Mouse (Mus musculus): Measurements from ENCODE around the gene Slc52a3. TPM values are rescaled to one million over a fixed set of nuclear protein-coding genes. Genes with fewer than 3 reads are reported as not detected.

The Slc52a3 gene
- polyA plus RNA-seq (2015; fragmentation: Nextera tagmentation; extraction: Ambion mirVana) = 1.4 and 1.7 TPM in 2 replicates

DNA sequence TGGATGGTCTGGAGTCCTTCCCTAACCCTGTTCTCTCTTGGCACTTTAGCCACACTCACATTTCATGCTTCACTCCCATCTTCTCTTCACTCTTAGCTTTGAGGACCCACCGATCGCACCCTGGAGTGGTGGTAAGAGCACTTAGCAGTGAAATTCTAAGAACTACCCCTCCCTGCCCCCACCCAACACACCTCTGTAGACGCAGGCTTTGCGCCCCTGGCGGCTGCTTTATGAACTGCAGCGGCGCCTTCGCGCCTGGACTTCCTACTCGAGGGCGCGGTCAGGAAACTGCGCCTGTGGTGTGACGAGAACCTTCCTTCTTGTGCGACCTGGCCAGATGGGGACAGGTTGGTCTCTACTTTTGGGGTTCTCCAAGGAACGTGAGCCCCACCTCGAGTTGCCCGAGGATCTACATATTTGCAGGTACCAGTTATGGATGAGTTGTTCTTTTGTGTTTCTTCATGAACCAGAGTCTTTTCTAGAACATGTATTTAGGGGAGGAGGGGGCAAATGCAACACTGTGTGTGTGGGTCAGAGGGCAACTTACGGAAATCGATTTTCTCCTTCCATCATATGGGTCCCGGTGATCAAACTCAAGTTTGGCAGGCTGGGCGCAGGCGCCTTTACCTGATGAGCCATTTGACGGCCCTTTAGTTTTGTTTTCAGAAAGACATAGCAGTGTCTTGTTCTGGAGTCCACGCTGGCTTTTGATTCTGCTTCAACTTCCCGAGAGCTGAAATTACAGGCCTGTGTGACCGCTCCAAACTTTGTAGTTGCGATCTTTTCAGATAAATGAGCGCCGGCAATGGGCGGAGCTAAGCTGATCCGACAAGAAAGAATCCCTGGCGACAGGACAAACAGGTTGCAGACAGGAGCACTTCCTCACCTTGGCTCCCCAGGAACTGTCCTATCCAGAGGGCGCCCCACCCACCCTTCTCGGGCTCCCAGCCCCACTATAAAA, at the start of gene Slc52a3:
Slc52a3 (plus strand) TSS at position 283 of the 961 bp plus-strand sequence.
- 8% methylated on average over 35 of the region's 35 CpGs for WGBS
- peaks cover 65% of the 10 kb centered on the region for H3K27me3 ChIP-seq (replicated peaks)
- H3K9me3 ChIP-seq (replicated peaks) = no peaks in the 10 kb centered on the region
- no peaks in the 10 kb centered on the region for H3K36me3 ChIP-seq
- no peak within 1 kb of the TSS for H3K27ac ChIP-seq (replicated peaks)
- H3K9ac ChIP-seq (replicated peaks) = no peak within 1 kb of the TSS
- H3K4me3 ChIP-seq (replicated peaks) = peak within 1 kb of the TSS; percentile 6; the same call in 1 of the 2 replicates
- H3K4me2 ChIP-seq = peak within 1 kb of the TSS; percentile 33; the same call in 1 of the 2 replicates
- peaks cover 10% of the 10 kb centered on the region for H3K4me1 ChIP-seq
- ATAC-seq (ENCODE audit: low FRiP score) = no peak

DNA sequence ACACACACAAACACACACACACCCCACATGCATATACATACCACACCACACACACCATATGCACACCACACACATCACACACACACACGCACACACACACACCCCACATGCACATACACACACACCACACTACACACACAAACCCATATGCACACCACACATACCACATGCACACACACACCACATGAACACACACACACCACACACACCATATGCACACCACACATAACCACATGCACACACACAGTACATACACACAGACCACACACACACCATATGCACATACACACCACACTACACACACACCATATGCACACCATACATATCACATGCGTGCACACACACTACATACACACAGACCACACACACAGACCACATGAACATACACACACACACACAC, 48.7 kb upstream of the Slc52a3 start:
- Histone ChIP-seq H3K4me2 (no peak overlapping the region), H3K36me3 (no peaks in the 10 kb centered on the region), H3K4me3 (replicated peaks) (no peak overlapping the region), H3K9ac (replicated peaks) (no peak overlapping the region), H3K9me3 (replicated peaks) (no peaks in the 10 kb centered on the region), H3K27me3 (replicated peaks) (no peaks in the 10 kb centered on the region), H3K27ac (replicated peaks) (no peak overlapping the region), H3K4me1 (peaks cover 4% of the 10 kb centered on the region; the same call in 1 of the 2 replicates)
- 92% methylated on average over 2 of the region's 2 CpGs for WGBS
- no peak for ATAC-seq (ENCODE audit: low FRiP score)

DNA sequence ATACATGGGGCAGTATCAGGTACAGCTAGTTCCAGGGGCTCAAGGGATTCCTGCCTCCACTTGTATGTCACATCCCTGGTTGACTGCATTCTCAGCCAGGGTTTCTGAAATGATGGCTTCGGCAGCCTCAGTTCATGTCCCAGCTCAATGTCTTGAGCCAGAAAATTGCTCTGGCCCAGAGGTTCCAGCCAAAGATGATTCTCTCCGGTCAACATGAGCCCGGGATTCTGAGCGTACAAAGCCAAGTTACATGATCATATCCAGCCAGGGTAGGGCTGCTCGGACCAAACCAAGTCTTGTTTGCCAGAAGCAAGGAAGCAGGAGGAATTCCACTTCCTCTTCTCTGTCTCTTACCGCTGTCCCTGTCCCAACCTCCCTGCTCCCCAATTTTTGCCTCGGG, 48.0 kb upstream of the Slc52a3 start:
- no peak for ATAC-seq (ENCODE audit: low FRiP score)
- Histone ChIP-seq H3K4me2 (no peak overlapping the region), H3K9me3 (replicated peaks) (no peaks in the 10 kb centered on the region), H3K4me3 (replicated peaks) (no peak overlapping the region), H3K27me3 (replicated peaks) (no peaks in the 10 kb centered on the region), H3K36me3 (no peaks in the 10 kb centered on the region), H3K4me1 (peaks cover 4% of the 10 kb centered on the region; the same call in 1 of the 2 replicates), H3K27ac (replicated peaks) (no peak overlapping the region), H3K9ac (replicated peaks) (no peak overlapping the region)
- WGBS = 85% methylated on average over 7 of the region's 7 CpGs

DNA sequence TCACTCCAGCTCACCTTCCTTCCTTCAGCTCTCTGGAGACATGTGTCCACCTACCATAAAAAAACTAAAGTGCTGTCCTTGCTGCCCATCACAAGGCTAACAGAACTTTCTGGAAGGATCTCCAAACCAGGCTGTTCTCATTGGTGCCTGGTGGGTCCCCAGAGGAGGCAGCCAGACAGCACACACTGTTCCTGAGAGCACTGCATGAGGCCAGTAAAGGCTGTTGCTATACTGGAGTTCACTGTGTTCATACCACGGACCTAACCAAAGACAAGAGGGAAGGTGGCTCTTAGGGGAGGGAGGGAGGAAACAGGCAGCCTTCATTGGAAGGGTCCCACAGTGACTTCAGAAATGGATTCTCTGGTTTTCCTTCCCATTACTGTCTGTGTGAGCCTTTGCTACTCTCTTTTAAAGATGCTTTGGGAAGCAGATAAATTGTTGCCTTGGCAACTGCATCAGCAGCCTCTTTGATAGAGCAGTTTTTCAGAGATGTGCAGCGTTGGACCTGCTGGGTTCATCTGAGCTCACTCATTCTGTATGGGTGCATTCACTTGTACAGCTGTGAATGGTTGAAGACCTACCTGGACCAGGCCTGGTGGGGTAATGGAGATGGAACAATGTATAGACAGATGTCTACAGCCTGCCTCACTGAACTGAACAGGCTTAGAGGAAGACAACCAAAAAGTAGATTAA, 47.1 kb upstream of the Slc52a3 start:
- ATAC-seq (ENCODE audit: low FRiP score) = peak; percentile 87
- Histone ChIP-seq H3K27me3 (replicated peaks) (no peaks in the 10 kb centered on the region), H3K4me2 (no peak overlapping the region), H3K9ac (replicated peaks) (no peak overlapping the region), H3K36me3 (no peaks in the 10 kb centered on the region), H3K4me1 (peaks cover 4% of the 10 kb centered on the region; the same call in 1 of the 2 replicates), H3K4me3 (replicated peaks) (no peak overlapping the region), H3K9me3 (replicated peaks) (no peaks in the 10 kb centered on the region), H3K27ac (replicated peaks) (peak overlapping the region; percentile 58; the same call in 1 of the 2 replicates)
- WGBS = 34% methylated on average over 2 of the region's 2 CpGs

DNA sequence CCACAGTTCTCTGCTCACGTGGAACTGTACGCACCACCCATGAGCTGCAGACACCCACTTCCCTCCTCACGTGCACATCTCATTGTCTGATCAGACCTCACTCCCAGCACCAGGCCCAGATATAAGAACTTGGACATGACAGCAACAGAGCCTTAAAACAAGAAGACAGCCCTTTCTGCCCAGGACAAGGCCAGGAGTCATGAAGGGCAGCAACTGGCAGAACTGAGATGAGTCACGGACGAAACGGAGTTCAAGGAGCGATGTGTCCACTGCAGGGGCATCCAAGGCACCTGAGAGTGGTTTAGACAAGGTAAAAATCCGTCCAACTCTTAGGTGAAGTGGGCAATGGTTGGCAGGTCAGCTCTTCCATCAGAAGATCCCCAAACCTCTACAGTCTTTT, 42.6 kb upstream of the Slc52a3 start:
- Histone ChIP-seq H3K9me3 (replicated peaks) (no peaks in the 10 kb centered on the region), H3K4me3 (replicated peaks) (no peak overlapping the region), H3K27me3 (replicated peaks) (no peaks in the 10 kb centered on the region), H3K4me2 (no peak overlapping the region), H3K9ac (replicated peaks) (no peak overlapping the region), H3K36me3 (no peaks in the 10 kb centered on the region), H3K4me1 (peaks cover 4% of the 10 kb centered on the region; the same call in 1 of the 2 replicates), H3K27ac (replicated peaks) (no peak overlapping the region)
- ATAC-seq (ENCODE audit: low FRiP score) = no peak
- WGBS = 89% methylated on average over 8 of the region's 8 CpGs

GRCm38 (mm10) chr2:151956500-151957137, 39.7 kb upstream of the Slc52a3 start:
- no peak overlapping the region for H3K4me2 ChIP-seq
- no peak overlapping the region for H3K27ac ChIP-seq (replicated peaks)
- 77% methylated on average over 4 of the region's 4 CpGs for WGBS
- no peak overlapping the region for H3K4me3 ChIP-seq (replicated peaks)
- no peaks in the 10 kb centered on the region for H3K27me3 ChIP-seq (replicated peaks)
- no peaks in the 10 kb centered on the region for H3K9me3 ChIP-seq (replicated peaks)
- H3K4me1 ChIP-seq = no peaks in the 10 kb centered on the region
- H3K36me3 ChIP-seq = no peaks in the 10 kb centered on the region
- ATAC-seq (ENCODE audit: low FRiP score) = no peak
- no peak overlapping the region for H3K9ac ChIP-seq (replicated peaks)

DNA sequence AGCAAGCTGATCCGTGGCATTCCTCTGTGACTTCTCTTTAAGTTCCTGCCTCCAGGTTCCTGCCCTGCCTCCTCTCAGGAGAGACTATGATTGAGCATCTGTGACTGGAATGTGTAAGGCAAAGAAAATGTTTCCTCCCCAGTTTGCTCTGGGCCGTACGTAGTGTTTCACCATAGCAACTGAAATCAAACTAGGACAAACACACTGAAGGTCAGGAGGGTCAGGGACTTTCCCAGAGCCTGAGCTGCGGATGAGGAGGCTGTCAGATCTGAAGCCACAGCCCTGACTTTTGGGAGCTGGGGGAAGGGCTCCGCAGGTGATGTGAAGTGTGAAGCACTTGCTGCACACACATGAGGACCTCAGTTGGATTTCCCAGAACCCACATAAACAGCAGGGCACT, 37.0 kb upstream of the Slc52a3 start:
- Histone ChIP-seq H3K4me2 (no peak overlapping the region), H3K9me3 (replicated peaks) (no peaks in the 10 kb centered on the region), H3K9ac (replicated peaks) (no peak overlapping the region), H3K36me3 (no peaks in the 10 kb centered on the region), H3K4me3 (replicated peaks) (no peak overlapping the region), H3K27ac (replicated peaks) (no peak overlapping the region), H3K27me3 (replicated peaks) (no peaks in the 10 kb centered on the region), H3K4me1 (peaks cover 6% of the 10 kb centered on the region)
- ATAC-seq (ENCODE audit: low FRiP score) = no peak
- whole genome bisulfite sequencing = 38% methylated on average over 5 of the region's 5 CpGs

GRCm38 (mm10) chr2:151961284-151962196, 34.8 kb upstream of the Slc52a3 start:
- 49% methylated on average over 9 of the region's 9 CpGs for WGBS
- Histone ChIP-seq H3K4me1 (peaks cover 16% of the 10 kb centered on the region), H3K9me3 (replicated peaks) (no peaks in the 10 kb centered on the region), H3K4me2 (no peak overlapping the region), H3K27ac (replicated peaks) (no peak overlapping the region), H3K27me3 (replicated peaks) (no peaks in the 10 kb centered on the region), H3K4me3 (replicated peaks) (no peak overlapping the region), H3K36me3 (no peaks in the 10 kb centered on the region), H3K9ac (replicated peaks) (no peak overlapping the region)
- ATAC-seq (ENCODE audit: low FRiP score) = no peak

GRCm38 (mm10) chr2:151962474-151962873, 33.8 kb upstream of the Slc52a3 start:
- ATAC-seq (ENCODE audit: low FRiP score) = peak; percentile 49; the same call in 1 of the 2 replicates
- Histone ChIP-seq H3K4me2 (no peak overlapping the region), H3K4me3 (replicated peaks) (no peak overlapping the region), H3K9ac (replicated peaks) (no peak overlapping the region), H3K27ac (replicated peaks) (no peak overlapping the region), H3K27me3 (replicated peaks) (no peaks in the 10 kb centered on the region), H3K9me3 (replicated peaks) (no peaks in the 10 kb centered on the region), H3K36me3 (no peaks in the 10 kb centered on the region), H3K4me1 (peaks cover 25% of the 10 kb centered on the region)
- 46% methylated on average over 10 of the region's 10 CpGs for WGBS

GRCm38 (mm10) chr2:151963319-151963718, 33.0 kb upstream of the Slc52a3 start:
- no peaks in the 10 kb centered on the region for H3K27me3 ChIP-seq (replicated peaks)
- WGBS = 82% methylated on average over 5 of the region's 5 CpGs
- no peaks in the 10 kb centered on the region for H3K36me3 ChIP-seq
- H3K4me1 ChIP-seq = peaks cover 33% of the 10 kb centered on the region
- no peaks in the 10 kb centered on the region for H3K9me3 ChIP-seq (replicated peaks)
- no peak overlapping the region for H3K27ac ChIP-seq (replicated peaks)
- H3K4me3 ChIP-seq (replicated peaks) = no peak overlapping the region
- no peak overlapping the region for H3K9ac ChIP-seq (replicated peaks)
- no peak overlapping the region for H3K4me2 ChIP-seq
- ATAC-seq (ENCODE audit: low FRiP score) = no peak

DNA sequence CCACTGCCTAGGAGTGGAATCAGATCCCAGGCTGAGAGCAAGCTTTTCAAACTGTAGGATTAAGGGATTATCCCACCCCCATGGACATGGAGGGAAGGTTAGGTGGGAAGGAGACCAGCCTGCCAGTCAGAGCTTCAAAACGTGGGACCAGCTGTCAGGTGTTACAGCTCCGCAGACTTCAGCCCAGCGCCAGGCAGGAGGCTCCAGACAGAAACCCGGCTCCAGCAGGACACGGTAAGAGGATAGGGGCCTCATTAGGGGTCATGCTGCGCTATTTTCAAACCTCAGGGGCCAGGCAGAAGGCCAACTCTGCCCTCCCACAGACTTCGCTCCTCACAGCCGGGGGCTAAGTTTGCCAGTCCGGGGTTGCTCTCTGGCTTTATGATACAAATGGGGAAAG, 32.3 kb upstream of the Slc52a3 start:
- H3K4me2 ChIP-seq = no peak overlapping the region
- ATAC-seq (ENCODE audit: low FRiP score) = no peak
- H3K9ac ChIP-seq (replicated peaks) = no peak overlapping the region
- 10% methylated on average over 9 of the region's 9 CpGs for WGBS
- peaks cover 41% of the 10 kb centered on the region for H3K4me1 ChIP-seq
- no peaks in the 10 kb centered on the region for H3K27me3 ChIP-seq (replicated peaks)
- no peak overlapping the region for H3K27ac ChIP-seq (replicated peaks)
- H3K9me3 ChIP-seq (replicated peaks) = no peaks in the 10 kb centered on the region
- H3K36me3 ChIP-seq = no peaks in the 10 kb centered on the region
- no peak overlapping the region for H3K4me3 ChIP-seq (replicated peaks)
